Mouse (Mus musculus) embryonic facial prominence, embryonic 15.5 days (tissue): ENCODE results near the gene Nhsl2. TPM values are rescaled to one million over a fixed set of nuclear protein-coding genes. Genes with fewer than 3 reads are reported as not detected.
"Not testable (repeated sequence)": the region's sequence is repeated elsewhere in the genome, so short reads cannot be mapped to it uniquely, and the experiment has no call there.

ENCODE experiments used
- ATAC-seq: fragments of 200-750 bp; cut with Nextera tagmentation; 2 replicates; pipeline ENCODE4 v1.8.0; 2017; ENCODE audit warnings: low read depth, moderate TSS enrichment; ENCODE audit not compliant: insufficient number of reproducible peaks, low FRiP score, low TSS enrichment
- H3K27ac ChIP-seq: fragments of 300-500 bp; sonication (generic); replicated peaks from 2 replicates; pipeline ENCODE4 v1.5.1; 2015; ENCODE audit warnings: mild to moderate bottlenecking, inconsistent platforms
- H3K27me3 ChIP-seq: fragments of 300-500 bp; sonication (generic); 2 replicates; pipeline ENCODE4 v1.6.1; 2015; ENCODE audit warnings: inconsistent platforms
- H3K36me3 ChIP-seq: fragments of 300-500 bp; sonication (generic); 2 replicates; pipeline ENCODE4 v1.6.1; 2015; ENCODE audit warnings: mild to moderate bottlenecking, inconsistent platforms
- H3K4me1 ChIP-seq: fragments of 300-500 bp; sonication (generic); 2 replicates; pipeline ENCODE4 v1.6.1; 2015; ENCODE audit warnings: inconsistent platforms
- H3K4me2 ChIP-seq: fragments of 300-500 bp; sonication (generic); replicated peaks from 2 replicates; pipeline ENCODE4 v1.6.1; 2015; ENCODE audit warnings: mild to moderate bottlenecking, inconsistent platforms
- H3K4me3 ChIP-seq: fragments of 300-500 bp; sonication (generic); replicated peaks from 2 replicates; pipeline ENCODE4 v1.5.1; 2015; ENCODE audit warnings: mild to moderate bottlenecking, inconsistent platforms
- H3K9ac ChIP-seq: fragments of 300-500 bp; sonication (generic); 2 replicates; pipeline ENCODE4 v1.6.1; 2015; ENCODE audit warnings: inconsistent platforms
- H3K9me3 ChIP-seq: fragments of 300-500 bp; sonication (generic); replicated peaks from 2 replicates; pipeline ENCODE4 v1.6.1; 2016; ENCODE audit warnings: inconsistent platforms
- WGBS: fragments of 180-500 bp; shearing (Covaris S2); methylation state at CpG from one replicate; pipeline ENCODE4 v1.1.7; 2015; 5-methylcytosine and 5-hydroxymethylcytosine counted together
- polyA plus RNA-seq: library from polyadenylated mRNA; unstranded; fragments of >200 nt; fragmentation: Nextera tagmentation; extraction: Ambion mirVana; gene quantifications from 2 replicates; pipeline ENCODE4 v1.2.1, GENCODE M21; 2015

Gene Nhsl2
- polyA plus RNA-seq, 1 experiment from 2014 or later, result 7.0 TPM

GRCm38 (mm10) chrX:102090605-102091004 is 241.4 kb downstream of the Nhsl2 start:
- Histone ChIP-seq H3K4me3 (no peak overlapping the region), H3K27me3 (peaks cover 4% of the 10 kb centered on the region; the same call in 1 of the 2 replicates), H3K36me3 (no peaks in the 10 kb centered on the region), H3K4me2 (no peak overlapping the region), H3K9ac (no peak overlapping the region), H3K4me1 (no peaks in the 10 kb centered on the region), H3K27ac (no peak overlapping the region), H3K9me3 (no peaks in the 10 kb centered on the region)
- no peak for ATAC-seq
- WGBS, result 57% methylated on average over 3 of the region's 3 CpGs

- H3K4me2 ChIP-seq, result no peak overlapping the region
These were observed 245.3 kb downstream of the Nhsl2 start for GRCm38 (mm10) chrX:102094381-102094904.

GRCm38 (mm10) chrX:102101886-102102285 is 252.7 kb downstream of the Nhsl2 start:
- Histone ChIP-seq H3K9me3 (no peaks in the 10 kb centered on the region), H3K27me3 (no peaks in the 10 kb centered on the region), H3K4me2 (no peak overlapping the region), H3K36me3 (no peaks in the 10 kb centered on the region), H3K9ac (no peak overlapping the region), H3K27ac (no peak overlapping the region), H3K4me3 (no peak overlapping the region), H3K4me1 (no peaks in the 10 kb centered on the region)
- ATAC-seq, result no peak
- 50% methylated on average over 7 of the region's 7 CpGs for WGBS

More at GRCm38 (mm10) chrX:102094381-102094904, 245.3 kb downstream of the Nhsl2 start:
- ATAC-seq, result no peak
- WGBS, result 68% methylated on average over 7 of the region's 7 CpGs
- Histone ChIP-seq H3K9ac (no peak overlapping the region), H3K4me1 (no peaks in the 10 kb centered on the region), H3K4me3 (no peak overlapping the region), H3K27me3 (peaks cover 4% of the 10 kb centered on the region; the same call in 1 of the 2 replicates), H3K9me3 (no peaks in the 10 kb centered on the region), H3K27ac (no peak overlapping the region), H3K36me3 (no peaks in the 10 kb centered on the region)

- H3K4me1 ChIP-seq, ATAC-seq, H3K4me3 ChIP-seq, H3K27ac ChIP-seq, H3K27me3 ChIP-seq, H3K4me2 ChIP-seq, H3K9me3 ChIP-seq, H3K9ac ChIP-seq, H3K36me3 ChIP-seq: not testable (repeated sequence)
- 53% methylated on average over 2 of the region's 2 CpGs for WGBS
These were observed 254.6 kb downstream of the Nhsl2 start for GRCm38 (mm10) chrX:102103830-102104229.

- not testable (repeated sequence) for H3K36me3 ChIP-seq, H3K27me3 ChIP-seq, H3K9me3 ChIP-seq, H3K4me1 ChIP-seq, H3K4me2 ChIP-seq, ATAC-seq, H3K27ac ChIP-seq, H3K9ac ChIP-seq, H3K4me3 ChIP-seq
- WGBS, result 80% methylated on average over 5 of the region's 5 CpGs
These were observed 260.2 kb downstream of the Nhsl2 start for GRCm38 (mm10) chrX:102109349-102109748.

GRCm38 (mm10) chrX:102115676-102116075 is 266.5 kb downstream of the Nhsl2 start:
- WGBS, result 49% methylated on average over 4 of the region's 4 CpGs
- Histone ChIP-seq H3K36me3 (no peaks in the 10 kb centered on the region), H3K27me3 (peaks cover 3% of the 10 kb centered on the region; the same call in 1 of the 2 replicates), H3K9ac (no peak overlapping the region), H3K27ac (no peak overlapping the region), H3K9me3 (no peaks in the 10 kb centered on the region), H3K4me2 (no peak overlapping the region), H3K4me3 (no peak overlapping the region), H3K4me1 (0 out of 2 replicates have a peak, but pooled peaks cover 3% of the 10 kb centered on the region)
- ATAC-seq, result no peak

GRCm38 (mm10) chrX:102119042-102119864 is 270.1 kb downstream of the Nhsl2 start, which contains the start of gene Pin4:
Gene Pin4 (plus strand): TSS chrX:102119447.
- WGBS, result 12% methylated on average over 30 of the region's 30 CpGs
- peak; percentile 98 for ATAC-seq
- no peaks in the 10 kb centered on the region for H3K36me3 ChIP-seq
- peak within 1 kb of the TSS; percentile 61 for H3K4me3 ChIP-seq
- H3K9ac ChIP-seq, result peak within 1 kb of the TSS; percentile 47
- H3K4me2 ChIP-seq, result peak within 1 kb of the TSS; percentile 51
- H3K27ac ChIP-seq, result no peak within 1 kb of the TSS
- H3K4me1 ChIP-seq, result 0 out of 2 replicates have a peak, but pooled peaks cover 3% of the 10 kb centered on the region
- H3K9me3 ChIP-seq, result no peaks in the 10 kb centered on the region
- 0 out of 2 replicates have a peak, but pooled peaks cover 3% of the 10 kb centered on the region for H3K27me3 ChIP-seq

- 0 out of 2 replicates have a peak, but pooled peaks cover 3% of the 10 kb centered on the region for H3K4me1 ChIP-seq
- H3K9ac ChIP-seq, result no peak overlapping the region
- no peak overlapping the region for H3K27ac ChIP-seq
- H3K4me3 ChIP-seq, result no peak overlapping the region
- H3K4me2 ChIP-seq, result no peak overlapping the region
- ATAC-seq, result no peak
- H3K27me3 ChIP-seq, result no peaks in the 10 kb centered on the region
- WGBS, result 75% methylated on average over 2 of the region's 2 CpGs
- no peaks in the 10 kb centered on the region for H3K36me3 ChIP-seq
- no peaks in the 10 kb centered on the region for H3K9me3 ChIP-seq
These were observed 272.1 kb downstream of the Nhsl2 start for GRCm38 (mm10) chrX:102121321-102121720.

GRCm38 (mm10) chrX:102141157-102141556 is 292.0 kb downstream of the Nhsl2 start:
- Histone ChIP-seq H3K4me3 (no peak overlapping the region), H3K9ac (no peak overlapping the region), H3K4me1 (no peaks in the 10 kb centered on the region), H3K27ac (no peak overlapping the region), H3K27me3 (no peaks in the 10 kb centered on the region), H3K9me3 (no peaks in the 10 kb centered on the region), H3K36me3 (0 out of 2 replicates have a peak, but pooled peaks cover 9% of the 10 kb centered on the region), H3K4me2 (no peak overlapping the region)
- WGBS, result 75% methylated on average over 1 of the region's 1 CpGs
- no peak for ATAC-seq
